Mouse (Mus musculus): ENCODE measurements around the gene Zmiz1.

The Zmiz1 gene

DNA sequence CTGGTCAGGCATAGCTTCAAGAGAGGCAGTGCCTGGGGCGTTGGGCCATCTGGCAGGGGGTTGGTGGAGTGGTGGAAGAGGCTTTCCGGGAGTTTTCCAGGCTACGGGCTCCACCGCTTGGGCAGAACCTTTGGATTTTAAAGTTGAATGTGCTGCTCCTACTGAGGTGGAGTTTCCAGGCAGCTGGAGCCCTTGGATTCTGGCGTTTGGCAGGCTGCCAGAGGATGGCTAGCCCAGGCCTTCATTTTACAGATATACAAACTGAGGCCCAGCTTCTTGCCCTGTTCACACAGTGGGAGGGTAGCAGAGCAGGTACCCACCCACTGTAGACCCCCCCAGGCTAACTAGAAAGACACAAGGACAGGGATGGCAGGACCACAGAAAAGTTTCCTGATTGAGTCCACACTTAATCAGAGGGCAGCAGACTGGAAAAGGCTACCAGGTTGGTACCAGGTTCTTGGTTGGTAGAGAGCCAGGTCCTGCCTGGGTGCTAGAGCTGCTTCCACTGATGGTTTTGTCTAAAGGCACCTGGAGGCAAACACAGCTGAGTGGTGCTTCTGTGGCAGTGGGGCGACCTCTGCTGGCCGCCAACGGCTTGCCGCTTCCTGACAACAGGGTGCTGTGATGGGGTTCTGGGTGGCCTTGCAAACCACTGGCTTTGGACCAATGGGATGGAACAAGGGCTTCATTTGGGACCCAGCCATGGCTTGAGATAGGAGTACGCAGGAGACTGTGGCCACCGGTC is 106.5 kb downstream of the Zmiz1 start:
- peak; percentile 82 for DNase-seq

DNA sequence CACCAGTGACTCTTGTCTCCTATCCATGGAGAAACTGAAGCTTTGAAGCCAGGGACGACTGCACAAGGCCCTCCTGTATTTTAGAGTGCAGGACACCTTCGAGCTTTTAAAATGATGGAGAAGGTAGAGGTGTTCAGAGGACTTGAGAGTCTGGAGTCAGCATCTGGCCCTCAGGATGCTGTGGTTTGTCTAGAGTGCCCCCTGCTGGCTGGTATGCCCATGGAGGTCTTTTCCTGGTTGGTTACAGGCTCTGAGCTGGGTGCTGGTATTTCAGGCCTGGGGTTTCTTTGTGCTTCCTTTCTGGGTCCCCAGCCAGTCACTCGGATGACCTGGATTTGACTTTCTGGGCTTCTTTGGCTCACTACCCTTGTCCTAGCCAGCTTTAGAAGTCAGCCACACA is 108.3 kb downstream of the Zmiz1 start:
- DNase-seq: peak; percentile 81

DNA sequence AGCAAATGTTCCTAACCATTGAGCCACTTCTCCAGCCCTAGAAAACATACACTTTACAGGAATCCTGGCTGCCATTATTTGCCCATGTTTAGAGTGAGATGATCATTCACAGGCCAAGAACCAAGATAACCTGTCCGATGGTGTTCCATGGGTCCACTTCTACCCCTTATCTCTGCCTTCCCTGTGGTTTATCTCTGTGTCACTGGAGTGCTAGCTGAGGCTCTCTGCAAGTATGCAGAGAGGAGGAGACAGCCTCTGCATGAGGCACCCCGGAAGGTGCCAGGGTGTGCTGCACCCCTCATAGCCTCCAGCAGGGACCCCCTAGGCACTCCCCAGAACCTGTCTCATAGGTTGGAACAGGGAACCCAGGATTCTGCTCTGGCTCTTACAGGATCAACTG is 108.9 kb downstream of the Zmiz1 start:
- no peak for DNase-seq

DNA sequence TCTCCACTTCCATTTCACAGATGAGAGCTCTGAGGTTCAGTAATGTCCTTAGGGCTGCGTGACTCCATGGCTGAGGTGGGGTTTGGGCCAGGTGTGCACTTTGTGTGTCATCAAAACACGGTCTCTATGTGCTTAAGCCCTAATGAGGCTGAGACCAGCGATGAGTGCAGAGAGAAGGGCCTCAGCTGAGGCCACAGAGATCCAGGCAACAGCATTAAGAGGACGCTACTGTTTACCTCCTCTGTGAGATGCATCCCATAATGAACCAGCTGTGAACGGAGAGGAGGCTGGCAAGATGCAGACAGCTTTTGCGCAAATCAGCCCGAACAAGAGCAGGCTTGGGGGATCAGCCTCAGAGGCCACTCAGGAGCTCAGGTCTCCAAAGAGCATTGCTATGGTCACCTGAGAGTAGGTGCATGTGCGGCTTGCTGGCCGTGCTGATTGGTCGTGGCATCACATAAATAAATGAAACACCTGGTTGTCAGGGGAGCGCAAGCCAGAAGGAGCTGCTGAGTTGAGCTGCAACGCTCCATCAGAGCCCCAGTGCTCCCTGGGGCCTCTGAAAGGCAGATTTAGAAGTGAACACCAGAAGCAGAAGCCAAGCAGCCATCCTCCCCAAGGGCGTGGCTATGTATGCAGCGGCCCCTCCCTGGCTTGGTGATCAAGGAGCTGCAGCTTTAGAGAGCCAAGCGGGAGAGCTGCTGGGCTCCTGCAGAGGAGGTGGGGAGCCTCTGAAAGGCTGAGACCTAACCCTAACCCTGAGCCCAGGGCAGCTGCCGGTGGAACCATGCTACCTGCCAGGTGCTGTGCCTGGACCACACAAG is 115.3 kb downstream of the Zmiz1 start:
- peak; percentile 66 for DNase-seq

DNA sequence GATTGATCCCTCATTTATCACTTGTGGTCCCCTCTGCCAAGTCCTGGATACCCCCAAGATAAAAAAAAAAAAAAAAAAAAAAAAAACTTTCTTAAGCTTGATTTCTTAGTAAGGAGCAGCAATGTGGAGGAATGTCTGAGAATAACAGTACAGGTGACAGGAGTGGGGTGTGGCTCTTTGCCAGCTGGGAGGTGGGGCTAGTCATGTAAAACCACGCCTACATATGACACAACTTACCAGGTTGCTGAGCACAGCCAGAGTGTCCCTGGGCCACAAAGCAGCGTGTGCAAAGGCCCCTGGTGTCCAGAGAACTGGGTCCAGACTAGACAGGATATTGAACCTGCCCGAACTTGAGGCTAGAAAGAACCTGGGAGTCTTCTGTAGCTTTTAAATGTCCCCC is 117.7 kb downstream of the Zmiz1 start:
- no peak for DNase-seq

DNA sequence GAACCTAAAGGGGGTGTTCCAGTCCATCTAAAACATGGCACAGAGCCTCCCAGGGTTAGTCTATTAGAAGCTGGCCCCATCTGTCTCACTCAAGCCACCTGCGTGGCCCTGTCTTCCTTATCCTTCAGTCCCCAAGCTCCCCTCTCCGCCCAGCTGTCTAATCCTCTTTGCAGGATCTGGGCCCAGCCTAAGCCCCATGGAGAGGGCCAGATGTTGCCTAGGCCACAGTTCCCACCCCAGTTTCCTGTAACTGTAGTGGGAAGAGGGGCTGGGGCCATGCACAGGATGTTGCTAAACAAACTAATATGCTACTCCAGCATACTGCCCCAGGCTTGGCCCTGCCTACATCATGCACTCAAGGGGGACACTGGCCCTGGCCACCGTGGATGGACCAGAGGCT is 118.4 kb downstream of the Zmiz1 start:
- DNase-seq: peak; percentile 33

DNA sequence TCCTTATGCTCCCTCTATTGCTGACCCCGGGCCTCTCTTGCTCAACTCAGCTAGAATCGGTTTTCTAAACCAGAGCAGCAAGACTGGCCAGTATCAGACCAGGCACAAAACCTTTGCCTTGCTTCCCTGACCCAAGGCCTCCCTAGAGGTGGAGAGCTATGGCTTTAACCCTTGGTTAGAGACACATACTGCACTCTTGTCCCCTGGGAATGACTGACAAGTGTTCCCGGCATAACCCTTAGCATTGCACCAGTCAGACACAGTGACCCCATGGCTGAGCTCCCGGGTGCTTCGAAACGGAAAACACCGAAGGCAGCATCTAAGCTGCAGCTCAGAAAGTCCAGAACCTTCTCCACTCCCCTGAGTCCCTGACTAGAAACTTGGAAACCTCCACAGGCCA is 120.6 kb downstream of the Zmiz1 start:
- no peak for DNase-seq

DNA sequence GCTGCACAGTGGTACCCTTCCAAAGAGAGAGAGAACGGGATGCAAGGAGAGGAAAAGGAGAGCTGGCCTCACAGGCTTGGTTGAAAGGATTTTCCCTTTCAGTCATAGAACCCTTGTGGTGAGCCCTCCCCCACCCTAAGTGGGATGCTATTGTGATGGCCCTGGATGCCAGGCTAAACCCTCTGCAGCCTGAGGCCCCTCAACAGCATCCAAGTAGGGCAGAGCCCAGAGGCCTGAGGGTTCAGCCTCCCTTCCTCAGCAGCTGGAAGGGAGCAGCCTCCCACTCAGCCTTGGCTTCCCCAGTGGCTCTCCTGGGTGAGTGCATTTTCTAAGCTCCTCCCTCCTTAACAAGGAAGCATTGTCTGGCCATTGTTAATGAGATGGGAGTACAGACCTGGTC is 121.4 kb downstream of the Zmiz1 start:
- DNase-seq: no peak

DNA sequence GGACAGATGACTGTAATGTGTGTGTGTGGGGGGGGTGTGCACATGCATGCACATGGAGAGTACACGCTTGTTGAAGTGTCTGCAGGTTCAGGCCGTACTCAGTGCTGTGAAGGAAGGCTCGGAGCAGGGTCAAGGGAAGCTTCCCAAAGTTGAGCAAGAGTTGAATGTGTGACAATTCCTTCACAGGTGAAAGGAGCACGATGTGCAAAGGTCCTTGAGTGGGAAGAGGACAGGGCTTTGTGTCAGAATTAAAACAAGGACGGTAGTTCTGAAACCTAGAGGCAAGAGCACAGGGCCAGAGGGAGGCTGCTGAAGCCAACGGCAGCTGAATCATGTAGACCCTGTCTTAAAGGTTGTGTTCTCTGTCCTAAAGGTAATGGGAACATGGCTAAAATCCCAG is 123.6 kb downstream of the Zmiz1 start:
- DNase-seq: no peak

DNA sequence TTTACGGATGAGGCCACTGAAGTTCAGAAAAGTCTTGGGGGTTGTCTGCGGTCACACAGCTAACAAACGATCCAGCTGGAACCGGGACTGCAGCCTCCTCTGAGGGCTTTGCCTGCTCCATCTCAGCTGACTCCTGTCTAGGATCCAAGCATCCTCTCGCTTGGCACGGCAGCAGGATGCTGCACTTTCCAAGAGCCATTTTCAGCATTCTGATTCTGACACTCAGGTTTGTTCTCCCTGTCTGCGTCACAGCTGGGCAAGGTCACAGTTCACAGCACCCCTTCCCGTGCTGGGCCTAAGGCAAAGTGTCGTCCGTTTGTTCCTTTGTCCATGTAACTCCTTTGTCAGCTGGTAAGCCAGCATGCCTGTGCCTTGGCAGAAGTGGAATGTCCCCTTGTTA is 124.9 kb downstream of the Zmiz1 start:
- no peak for DNase-seq

DNA sequence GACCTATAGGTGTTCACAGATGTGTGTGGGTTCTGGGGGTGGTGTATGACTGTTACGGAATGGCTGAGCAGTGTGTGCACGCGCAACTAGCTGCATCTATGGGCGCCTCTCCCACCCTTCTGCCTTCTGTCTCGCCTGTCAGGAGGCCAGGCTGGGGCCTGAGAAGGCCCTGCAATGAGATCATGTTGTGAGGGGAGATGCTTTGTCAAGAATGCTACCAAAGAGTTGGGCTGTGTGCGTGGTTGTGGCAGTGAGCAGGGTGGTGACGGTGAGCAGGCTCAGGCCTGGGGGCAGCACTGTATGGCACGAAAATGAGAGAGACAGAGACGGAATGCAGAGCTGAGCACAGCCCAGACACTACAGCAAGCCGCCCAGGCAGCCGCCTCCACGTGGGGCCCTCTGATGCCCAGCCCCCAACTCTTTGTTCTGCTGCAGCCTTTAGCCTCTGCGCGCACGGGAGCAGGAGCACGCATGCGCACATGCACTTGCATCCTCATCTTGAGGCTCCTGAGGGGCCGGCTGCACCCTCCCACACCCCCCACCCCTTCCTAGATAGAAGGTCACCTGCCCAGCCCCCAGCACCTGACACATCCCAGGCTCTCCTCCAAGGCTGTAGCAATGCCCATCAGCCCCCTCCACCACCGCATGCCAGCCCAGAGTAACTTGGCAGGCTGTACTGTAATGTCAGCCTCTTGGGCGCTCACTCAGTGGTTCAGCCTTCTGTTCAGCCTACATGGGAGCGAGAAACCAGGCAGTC is 126.7 kb downstream of the Zmiz1 start:
- peak; percentile 52 for DNase-seq

DNA sequence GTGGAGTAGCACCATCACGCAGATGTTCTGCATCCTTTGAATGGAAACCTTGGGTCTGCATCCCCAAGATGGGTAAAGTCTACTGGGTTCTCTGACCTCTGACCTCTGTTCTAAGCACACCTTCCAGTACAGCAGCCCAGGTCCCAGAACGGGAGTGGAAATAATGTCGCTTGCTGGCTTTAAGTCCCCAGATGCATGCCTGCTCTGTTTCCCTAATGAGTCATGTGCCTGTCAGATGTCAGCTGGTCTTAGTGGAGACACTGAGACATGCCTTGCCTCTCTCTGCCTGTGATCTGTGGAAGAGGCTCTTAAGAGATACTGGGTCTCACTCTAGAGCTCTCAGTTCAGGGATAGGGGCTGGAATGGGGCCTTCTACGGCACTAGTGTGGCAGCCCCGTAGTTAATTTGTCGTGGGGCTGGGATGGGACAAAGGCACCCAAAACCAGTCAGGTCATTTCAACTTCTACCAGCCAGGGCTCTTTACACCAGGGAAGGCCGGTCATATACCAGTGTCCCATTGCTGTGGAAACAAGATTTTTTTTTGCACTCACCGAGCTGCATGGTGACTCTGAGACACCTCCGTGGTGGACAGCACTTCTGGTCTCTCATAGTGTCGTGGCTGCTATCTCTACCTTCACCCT is 128.0 kb downstream of the Zmiz1 start:
- no peak for DNase-seq

DNA sequence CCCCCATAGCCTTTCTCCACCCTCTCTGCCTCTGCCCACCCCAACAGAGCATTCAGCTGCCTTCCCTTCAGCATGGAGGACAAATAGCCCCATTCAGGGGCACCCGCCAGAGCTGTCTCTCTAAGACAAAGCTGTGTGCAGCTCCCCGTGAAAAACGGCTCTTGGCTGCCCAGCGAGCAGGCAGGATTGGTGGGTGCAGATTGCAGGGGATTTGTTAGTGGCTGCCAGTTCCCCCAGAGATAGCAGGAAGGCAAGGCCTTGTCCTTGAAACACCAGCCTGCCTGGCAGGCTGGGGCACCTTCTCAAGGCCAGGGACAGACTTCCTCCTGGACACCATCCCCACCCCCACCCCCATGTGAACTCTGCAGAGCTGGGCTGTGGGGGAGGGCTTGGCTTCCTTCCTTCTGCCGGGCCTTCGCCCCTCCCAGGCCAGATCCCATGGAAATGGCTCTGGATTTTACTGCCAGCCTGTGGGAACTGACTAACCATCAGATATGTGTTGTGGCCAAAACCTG is 128.6 kb downstream of the Zmiz1 start:
- DNase-seq: peak; percentile 50

DNA sequence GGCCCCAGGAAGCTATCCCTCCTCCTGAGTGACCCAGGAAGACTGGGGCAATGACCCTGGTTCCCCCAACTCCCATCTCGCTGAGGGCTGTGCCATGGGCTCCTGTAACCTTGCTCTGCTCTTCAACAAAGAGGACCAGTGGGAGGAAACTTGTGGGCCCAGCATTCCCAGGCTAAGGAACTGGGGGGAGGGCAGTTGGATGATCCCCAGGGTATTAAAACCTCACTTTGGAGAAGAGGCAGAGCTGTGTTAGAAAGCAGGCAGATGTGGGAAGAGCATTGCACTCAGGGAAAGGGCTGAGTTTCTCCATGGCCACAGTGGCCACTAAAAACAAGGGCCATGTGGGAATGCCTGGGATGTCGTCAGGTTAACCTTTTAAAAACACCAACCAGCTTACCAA is 129.2 kb downstream of the Zmiz1 start:
- DNase-seq: no peak

DNA sequence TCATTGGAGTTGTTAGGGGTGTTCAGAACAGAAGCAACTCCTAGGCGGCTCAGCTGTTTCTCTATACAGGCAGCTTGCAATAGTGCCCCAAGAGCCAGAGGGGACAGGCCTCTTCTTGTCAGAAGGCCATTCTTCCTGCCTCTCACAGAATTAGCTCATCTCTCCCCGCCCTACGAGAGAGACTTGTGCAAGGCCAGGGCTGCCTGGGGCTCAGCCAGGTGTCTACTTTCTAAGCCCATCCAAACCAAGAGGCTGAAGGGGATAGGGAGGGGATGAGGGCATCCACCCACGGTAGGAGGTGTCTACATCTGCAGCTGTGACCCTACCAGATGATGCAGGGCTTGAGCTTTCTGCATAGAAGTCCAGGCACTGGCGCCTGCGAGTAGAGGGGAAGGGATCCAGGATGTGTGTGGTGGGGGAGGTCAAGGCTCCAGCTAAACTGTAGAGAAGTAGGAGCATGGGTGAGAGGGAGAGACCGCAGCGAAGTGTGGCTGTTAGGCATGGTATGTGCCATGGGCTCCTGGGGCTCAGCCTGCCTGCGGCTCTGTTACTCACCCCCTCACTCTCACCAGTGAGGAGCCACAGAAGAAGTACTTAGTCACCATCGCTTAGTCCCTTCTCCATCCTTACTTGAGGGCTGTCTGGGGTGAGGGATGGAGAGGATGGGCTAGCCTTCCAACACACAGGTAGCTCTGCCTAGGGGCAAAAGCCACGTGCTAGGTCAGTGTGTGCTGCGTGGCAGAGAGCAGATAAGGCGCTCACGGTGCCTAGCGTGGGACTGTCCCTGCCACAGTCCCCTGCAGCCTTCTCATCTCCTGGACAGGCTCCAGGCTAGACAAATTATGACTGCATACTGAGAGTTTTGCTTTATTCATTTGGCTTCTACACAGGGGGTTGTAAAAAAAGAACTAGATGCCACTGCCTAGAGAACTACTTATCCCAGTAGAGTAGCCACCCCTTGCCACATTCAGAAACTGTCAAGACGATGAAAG is 130.3 kb downstream of the Zmiz1 start:
- no peak for DNase-seq

DNA sequence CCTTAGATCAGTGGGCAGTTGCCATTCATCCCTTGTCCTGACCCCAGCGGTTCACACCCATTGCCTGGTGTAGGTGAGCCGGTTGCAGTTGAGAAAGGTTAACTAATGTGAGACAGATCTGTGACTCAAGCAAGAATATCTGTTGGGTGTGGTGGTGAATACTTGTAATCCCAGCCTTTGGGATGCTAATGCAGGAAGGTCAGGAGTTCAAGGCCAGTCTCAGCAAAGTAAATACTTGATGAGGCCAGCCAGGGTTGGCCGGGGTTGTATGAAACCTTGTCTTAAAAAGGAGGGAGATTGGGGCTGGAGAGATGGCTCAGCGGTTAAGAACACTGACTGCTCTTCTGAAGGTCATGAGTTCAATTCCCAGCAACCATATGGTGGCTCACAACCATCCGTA is 132.0 kb downstream of the Zmiz1 start:
- DNase-seq: no peak

DNA sequence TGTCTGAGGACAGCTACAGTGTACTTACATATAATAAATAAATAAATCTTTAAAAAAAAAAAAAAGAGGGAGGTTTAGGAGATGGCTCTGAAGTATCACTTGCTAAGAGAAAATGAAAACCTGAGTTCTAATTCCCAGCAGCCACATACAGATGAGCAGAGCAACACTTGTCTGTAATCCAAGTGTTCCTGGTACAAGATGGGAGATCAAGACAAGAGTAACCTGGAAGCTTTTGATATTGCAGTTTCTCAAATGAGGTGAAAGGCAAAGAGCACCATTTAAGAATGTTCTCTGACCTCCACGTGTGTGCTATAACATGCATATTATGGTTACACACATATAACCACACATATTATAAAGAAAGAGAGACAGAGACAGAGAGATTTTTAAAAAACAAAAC is 132.4 kb downstream of the Zmiz1 start:
- DNase-seq: no peak

DNA sequence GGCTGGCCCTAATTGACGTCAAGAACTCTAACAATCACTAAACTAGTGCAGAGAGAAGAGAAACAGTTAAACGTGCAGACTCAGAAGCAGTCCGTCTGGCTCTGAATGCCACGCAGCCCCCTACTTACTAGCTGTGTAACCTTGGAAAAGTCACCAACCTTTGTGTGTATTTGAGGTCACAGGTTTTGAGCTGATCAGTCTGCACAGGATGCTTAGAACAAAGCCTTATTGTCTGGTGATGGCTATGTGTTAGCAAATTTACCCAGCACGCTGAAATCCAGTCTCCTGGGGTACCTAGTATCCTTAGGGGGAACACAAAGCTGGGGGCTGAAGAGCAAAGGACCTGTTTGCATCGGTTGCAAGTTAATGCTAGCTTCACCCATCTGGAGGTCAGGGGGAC is 133.5 kb downstream of the Zmiz1 start:
- no peak for DNase-seq

DNA sequence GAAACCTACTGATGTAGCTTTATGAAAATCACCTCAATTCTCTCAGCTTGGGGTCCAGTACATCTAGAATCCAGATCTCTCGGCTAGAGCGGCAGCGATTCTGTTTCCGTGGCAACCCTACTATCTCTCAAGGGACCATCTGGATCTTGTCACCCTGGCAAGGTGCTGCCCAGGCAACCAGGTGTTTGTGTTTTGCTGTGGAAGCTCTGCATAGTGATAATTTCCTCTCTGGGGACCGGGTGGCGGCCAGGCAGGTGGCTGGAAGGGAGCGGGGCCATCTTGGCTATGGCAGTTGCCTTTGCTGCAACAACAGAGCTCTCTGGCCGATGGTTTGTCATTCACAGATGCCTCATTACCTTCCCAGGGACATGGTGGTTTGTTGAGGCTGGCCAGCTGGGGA is 134.9 kb downstream of the Zmiz1 start:
- DNase-seq: no peak

DNA sequence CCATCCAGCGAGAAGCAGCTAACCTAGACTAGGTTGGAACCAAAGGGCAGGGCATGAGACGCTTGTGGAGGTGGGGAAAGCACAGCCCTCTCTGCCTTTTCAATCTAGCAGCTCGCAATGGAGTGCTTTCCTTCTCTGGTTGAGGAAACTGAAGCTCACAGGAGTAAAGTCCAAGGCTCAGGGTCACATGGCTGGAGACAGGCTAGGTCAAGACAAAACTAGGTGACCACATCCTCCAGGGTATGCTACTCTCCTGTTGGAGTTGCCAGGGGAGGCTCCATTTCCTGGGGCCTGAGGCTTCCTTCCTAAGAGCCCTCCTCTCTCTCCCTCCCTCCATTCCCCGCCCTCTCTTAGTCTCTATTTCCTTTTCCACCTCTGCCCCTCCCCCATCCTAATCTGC is 135.6 kb downstream of the Zmiz1 start:
- no peak for DNase-seq

DNA sequence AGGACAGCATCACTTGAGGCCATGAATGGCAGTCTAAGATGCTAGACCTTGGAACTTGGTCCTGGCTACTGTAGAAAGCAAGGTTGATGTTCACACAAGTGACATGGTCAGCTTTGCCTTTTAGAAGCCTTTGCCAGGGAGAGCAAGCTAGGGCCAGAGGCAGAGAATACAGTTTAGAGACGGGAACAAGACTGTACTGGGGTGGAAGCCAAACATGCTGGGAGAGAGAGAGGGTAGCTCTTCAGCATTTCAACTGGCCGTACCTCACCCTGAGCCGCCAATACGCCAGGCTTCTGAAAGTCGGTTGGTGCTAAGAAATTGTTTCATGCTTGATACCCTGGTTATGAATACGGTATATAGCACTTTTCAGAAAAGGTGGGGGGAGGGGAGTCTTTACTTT is 140.0 kb downstream of the Zmiz1 start:
- no peak for DNase-seq

DNA sequence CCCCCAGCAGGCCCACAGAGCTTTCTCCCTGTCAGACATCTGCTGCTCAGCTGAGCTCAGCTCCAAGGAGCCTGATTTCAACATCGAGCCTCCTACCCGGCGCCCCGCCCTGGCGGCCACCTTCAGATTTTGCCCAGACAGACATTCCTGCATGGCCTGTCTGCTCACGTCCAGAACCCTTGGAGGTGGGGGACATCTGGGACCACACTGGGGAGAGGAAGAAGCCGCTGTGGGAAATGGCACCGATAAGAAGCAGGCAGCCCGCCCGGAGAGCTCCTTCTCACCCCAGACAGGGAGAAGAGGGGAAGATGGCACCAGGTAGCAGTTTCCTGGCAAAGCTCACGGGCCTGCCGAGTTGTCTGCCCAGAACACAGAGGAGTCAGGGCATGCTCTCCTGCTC is 140.9 kb downstream of the Zmiz1 start:
- no peak for DNase-seq
